Mouse (Mus musculus) kidney, embryonic 16.5 days (tissue): ENCODE measurements at regions not wholly inside any gene's neighbourhood (a gene's known extent, or its start where the extent isn't known, plus 50 kb on each side); places are given as distances from the start of the nearest gene placed in this dataset.
A peak's percentile ranks its signal among the peaks of the same experiment; 100 is the strongest.

Experiments used
- ATAC-seq: fragments of 200-750 bp; cut with Nextera tagmentation; 2 replicates; pipeline ENCODE4 v1.8.0; 2017; ENCODE audit warnings: moderate TSS enrichment; ENCODE audit not compliant: low FRiP score, low TSS enrichment
- H3K27ac ChIP-seq: fragments of 300-500 bp; sonication (generic); 2 replicates; pipeline ENCODE4 v1.5.1; 2014; ENCODE audit warnings: low read length
- H3K27me3 ChIP-seq: fragments of 300-500 bp; sonication (generic); 2 replicates; pipeline ENCODE4 v1.6.1; 2014; ENCODE audit warnings: low read length, control low read depth, mixed read lengths; ENCODE audit not compliant: insufficient read depth
- H3K36me3 ChIP-seq: fragments of 300-500 bp; sonication (generic); 2 replicates; pipeline ENCODE4 v1.6.1; 2014; ENCODE audit warnings: low read length, control low read depth, mixed read lengths; ENCODE audit not compliant: insufficient read depth
- H3K4me1 ChIP-seq: fragments of 300-500 bp; sonication (generic); 2 replicates; pipeline ENCODE4 v1.6.1; 2014; ENCODE audit warnings: low read length, control low read depth, mixed read lengths; ENCODE audit not compliant: insufficient read depth
- H3K4me2 ChIP-seq: fragments of 300-500 bp; sonication (generic); replicated peaks from 2 replicates; pipeline ENCODE4 v1.6.1; 2014; ENCODE audit warnings: low read depth, low read length
- H3K4me3 ChIP-seq: fragments of 300-500 bp; sonication (generic); 2 replicates; pipeline ENCODE4 v1.5.1; 2014; ENCODE audit warnings: mild to moderate bottlenecking, low read length
- H3K9ac ChIP-seq: fragments of 300-500 bp; sonication (generic); replicated peaks from 2 replicates; pipeline ENCODE4 v1.6.1; 2014; ENCODE audit warnings: low read length
- H3K9me3 ChIP-seq: fragments of 300-500 bp; sonication (generic); 2 replicates; pipeline ENCODE4 v1.6.1; 2016; ENCODE audit warnings: low read length, control low read depth
- WGBS: fragments of 180-500 bp; shearing (Covaris S2); extraction: QIAGEN DNeasy Blood & Tissue Kit; methylation state at CpG from one replicate; pipeline ENCODE4 v1.1.7; 2014; 5-methylcytosine and 5-hydroxymethylcytosine counted together

- H3K9me3 ChIP-seq = no peaks in the 10 kb centered on the region
- H3K9ac ChIP-seq = no peak overlapping the region
- WGBS = 70% methylated on average over 6 of the region's 6 CpGs
- ATAC-seq = no peak
- H3K4me1 ChIP-seq = no peaks in the 10 kb centered on the region
- H3K27ac ChIP-seq = no peak overlapping the region
- H3K27me3 ChIP-seq = no peaks in the 10 kb centered on the region
- no peak overlapping the region for H3K4me3 ChIP-seq
- H3K4me2 ChIP-seq = no peak overlapping the region
- H3K36me3 ChIP-seq = no peaks in the 10 kb centered on the region
Observed at GRCm38 (mm10) chr17:15229159-15229558, 147.5 kb downstream of the Dll1 start.

GRCm38 (mm10) chr17:15228077-15228476 lies 148.6 kb downstream of the Dll1 start:
- no peak overlapping the region for H3K4me2 ChIP-seq
- H3K9me3 ChIP-seq = no peaks in the 10 kb centered on the region
- no peak overlapping the region for H3K4me3 ChIP-seq
- ATAC-seq = no peak
- H3K4me1 ChIP-seq = no peaks in the 10 kb centered on the region
- H3K27me3 ChIP-seq = no peaks in the 10 kb centered on the region
- no peak overlapping the region for H3K27ac ChIP-seq
- 72% methylated on average over 8 of the region's 8 CpGs for WGBS
- H3K9ac ChIP-seq = no peak overlapping the region
- H3K36me3 ChIP-seq = no peaks in the 10 kb centered on the region

- no peak for ATAC-seq
Observed at GRCm38 (mm10) chr17:15223826-15224225, 152.8 kb downstream of the Dll1 start.

GRCm38 (mm10) chr17:15222923-15223322 lies 153.7 kb downstream of the Dll1 start:
- ATAC-seq = no peak
- no peaks in the 10 kb centered on the region for H3K27me3 ChIP-seq
- no peaks in the 10 kb centered on the region for H3K4me1 ChIP-seq
- no peak overlapping the region for H3K27ac ChIP-seq
- H3K4me2 ChIP-seq = no peak overlapping the region
- no peak overlapping the region for H3K9ac ChIP-seq
- 72% methylated on average over 3 of the region's 3 CpGs for WGBS
- H3K9me3 ChIP-seq = no peaks in the 10 kb centered on the region
- no peaks in the 10 kb centered on the region for H3K36me3 ChIP-seq
- no peak overlapping the region for H3K4me3 ChIP-seq

More at GRCm38 (mm10) chr17:15223826-15224225, 152.8 kb downstream of the Dll1 start:
- no peaks in the 10 kb centered on the region for H3K9me3 ChIP-seq
- H3K9ac ChIP-seq = no peak overlapping the region
- H3K4me1 ChIP-seq = no peaks in the 10 kb centered on the region
- H3K27me3 ChIP-seq = no peaks in the 10 kb centered on the region
- no peak overlapping the region for H3K27ac ChIP-seq
- WGBS = 92% methylated on average over 10 of the region's 10 CpGs
- H3K36me3 ChIP-seq = no peaks in the 10 kb centered on the region
- no peak overlapping the region for H3K4me3 ChIP-seq
- no peak overlapping the region for H3K4me2 ChIP-seq

GRCm38 (mm10) chr17:15214157-15214685 lies 162.5 kb downstream of the Dll1 start:
- no peak for ATAC-seq
- H3K4me3 ChIP-seq = no peak overlapping the region

GRCm38 (mm10) chr17:15208808-15209173 lies 167.5 kb upstream of the Gm3448 start:
- no peak overlapping the region for H3K9ac ChIP-seq
- H3K27me3 ChIP-seq = no peaks in the 10 kb centered on the region
- H3K9me3 ChIP-seq = no peaks in the 10 kb centered on the region
- H3K36me3 ChIP-seq = no peaks in the 10 kb centered on the region
- H3K4me1 ChIP-seq = peaks cover 12% of the 10 kb centered on the region; the same call in 1 of the 2 replicates
- peak overlapping the region; percentile 69 for H3K4me2 ChIP-seq
- ATAC-seq = no peak
- no peak overlapping the region for H3K27ac ChIP-seq
- 48% methylated on average over 3 of the region's 3 CpGs for WGBS
- peak overlapping the region; percentile 40; the same call in 1 of the 2 replicates for H3K4me3 ChIP-seq

More at GRCm38 (mm10) chr17:15214157-15214685, 162.5 kb downstream of the Dll1 start:
- Histone ChIP-seq H3K27me3 (no peaks in the 10 kb centered on the region), H3K27ac (no peak overlapping the region), H3K36me3 (no peaks in the 10 kb centered on the region), H3K9me3 (no peaks in the 10 kb centered on the region), H3K9ac (no peak overlapping the region), H3K4me2 (no peak overlapping the region), H3K4me1 (no peaks in the 10 kb centered on the region)
- 94% methylated on average over 1 of the region's 1 CpGs for WGBS

- Histone ChIP-seq H3K36me3 (no peaks in the 10 kb centered on the region), H3K9ac (peak overlapping the region; percentile 43), H3K4me1 (peaks cover 12% of the 10 kb centered on the region; the same call in 1 of the 2 replicates), H3K27me3 (no peaks in the 10 kb centered on the region), H3K4me2 (peak overlapping the region; percentile 69), H3K4me3 (peak overlapping the region; percentile 40), H3K27ac (no peak overlapping the region), H3K9me3 (no peaks in the 10 kb centered on the region)
- peak; percentile 70 for ATAC-seq
- whole genome bisulfite sequencing = 8% methylated on average over 19 of the region's 19 CpGs
Observed at GRCm38 (mm10) chr17:15208030-15208807, 166.9 kb upstream of the Gm3448 start.

- Histone ChIP-seq H3K27me3 (no peaks in the 10 kb centered on the region), H3K9ac (0 out of 2 replicates have a peak overlapping the region, but pooled peaks have one; percentile 43), H3K36me3 (no peaks in the 10 kb centered on the region), H3K27ac (no peak overlapping the region), H3K4me2 (peak overlapping the region; percentile 69), H3K4me1 (peaks cover 12% of the 10 kb centered on the region; the same call in 1 of the 2 replicates), H3K9me3 (no peaks in the 10 kb centered on the region), H3K4me3 (peak overlapping the region; percentile 40)
- ATAC-seq = no peak
- 42% methylated on average over 23 of the region's 24 CpGs for WGBS
Observed at GRCm38 (mm10) chr17:15207182-15208029, 166.1 kb upstream of the Gm3448 start.

- no peak overlapping the region for H3K4me3 ChIP-seq
- H3K4me1 ChIP-seq = peaks cover 12% of the 10 kb centered on the region; the same call in 1 of the 2 replicates
- ATAC-seq = no peak
- H3K36me3 ChIP-seq = no peaks in the 10 kb centered on the region
- H3K27me3 ChIP-seq = no peaks in the 10 kb centered on the region
- H3K4me2 ChIP-seq = no peak overlapping the region
- WGBS = 72% methylated on average over 4 of the region's 4 CpGs
- no peak overlapping the region for H3K27ac ChIP-seq
- H3K9me3 ChIP-seq = no peaks in the 10 kb centered on the region
- no peak overlapping the region for H3K9ac ChIP-seq
Observed at GRCm38 (mm10) chr17:15205799-15206198, 164.5 kb upstream of the Gm3448 start.
